Mouse (Mus musculus) WW6 (cell line): ENCODE measurements around the gene Ddx11.
A peak's percentile ranks its signal among the peaks of the same experiment; 100 is the strongest.

Source experiments
- DNase-seq: peaks from one replicate; pipeline ENCODE4 v3.0.0-alpha.2; 2013; ENCODE audit warnings: low read depth, low spot score

Ddx11 gene

GRCm38 (mm10) chr17:66123066-66123815, at the start of gene Ddx11:
TSS of gene Ddx11 (plus strand) at chr17:66123520.
- DNase-seq: peak; percentile 65

GRCm38 (mm10) chr17:66073971-66074370, 49.3 kb upstream of the Ddx11 start:
- no peak for DNase-seq

- no peak for DNase-seq
These were observed 47.5 kb upstream of the Ddx11 start for GRCm38 (mm10) chr17:66075827-66076173.

- no peak for DNase-seq
These were observed 47.0 kb upstream of the Ddx11 start for GRCm38 (mm10) chr17:66076174-66076927.

- peak; percentile 84 for DNase-seq
These were observed 46.4 kb upstream of the Ddx11 start, which contains the start of gene Ankrd12 for GRCm38 (mm10) chr17:66076934-66077333. TSS of gene Ankrd12 (minus strand) at chr17:66077089.

GRCm38 (mm10) chr17:66077437-66077850, 45.9 kb upstream of the Ddx11 start:
- no peak for DNase-seq

- DNase-seq: no peak
These were observed 38.8 kb upstream of the Ddx11 start for GRCm38 (mm10) chr17:66084486-66084885.

- no peak for DNase-seq
These were observed 38.3 kb upstream of the Ddx11 start for GRCm38 (mm10) chr17:66085038-66085437.

- no peak for DNase-seq
These were observed 33.1 kb upstream of the Ddx11 start for GRCm38 (mm10) chr17:66090251-66090650.

GRCm38 (mm10) chr17:66091392-66091791, 31.9 kb upstream of the Ddx11 start:
- DNase-seq: no peak

- DNase-seq: no peak
These were observed 31.3 kb upstream of the Ddx11 start for GRCm38 (mm10) chr17:66092065-66092464.

GRCm38 (mm10) chr17:66092664-66093063, 30.7 kb upstream of the Ddx11 start:
- no peak for DNase-seq

GRCm38 (mm10) chr17:66100566-66101379, 22.5 kb upstream of the Ddx11 start:
- no peak for DNase-seq

GRCm38 (mm10) chr17:66101380-66102330, 21.7 kb upstream of the Ddx11 start, which contains the start of gene Ndufv2:
TSS of gene Ndufv2 (minus strand) at chr17:66101559.
- DNase-seq: peak; percentile 89

GRCm38 (mm10) chr17:66104076-66104475, 19.2 kb upstream of the Ddx11 start:
- no peak for DNase-seq

- no peak for DNase-seq
These were observed 16.6 kb upstream of the Ddx11 start for GRCm38 (mm10) chr17:66106601-66107267.

GRCm38 (mm10) chr17:66107466-66107865, 15.9 kb upstream of the Ddx11 start:
- no peak for DNase-seq

GRCm38 (mm10) chr17:66108198-66108597, 15.1 kb upstream of the Ddx11 start:
- no peak for DNase-seq

GRCm38 (mm10) chr17:66110746-66111145, 12.6 kb upstream of the Ddx11 start:
- DNase-seq: no peak

GRCm38 (mm10) chr17:66111402-66111959, 11.8 kb upstream of the Ddx11 start, which contains the start of gene Washc1:
TSS of gene Washc1 (plus strand) at chr17:66111545.
- peak; percentile 59 for DNase-seq
